Mouse (Mus musculus) testis, adult 2 months (tissue): Measurements from ENCODE around the gene Trpt1.

Source experiments
- CTCF ChIP-seq: fragments of 200-500 bp; IDR thresholded peaks from 2 replicates; pipeline ENCODE4 v1.5.1; 2012; ENCODE audit warnings: low read depth, mild to moderate bottlenecking, inconsistent platforms, low read length, moderate library complexity; ENCODE audit not compliant: control insufficient read depth, insufficient read depth, insufficient replicate concordance
- POLR2A ChIP-seq: fragments of 200-500 bp; IDR thresholded peaks from 2 replicates; pipeline ENCODE4 v1.6.1; 2012; ENCODE audit warnings: low read depth, mild to moderate bottlenecking, inconsistent platforms, low read length, moderate library complexity; ENCODE audit not compliant: control insufficient read depth

DNA sequence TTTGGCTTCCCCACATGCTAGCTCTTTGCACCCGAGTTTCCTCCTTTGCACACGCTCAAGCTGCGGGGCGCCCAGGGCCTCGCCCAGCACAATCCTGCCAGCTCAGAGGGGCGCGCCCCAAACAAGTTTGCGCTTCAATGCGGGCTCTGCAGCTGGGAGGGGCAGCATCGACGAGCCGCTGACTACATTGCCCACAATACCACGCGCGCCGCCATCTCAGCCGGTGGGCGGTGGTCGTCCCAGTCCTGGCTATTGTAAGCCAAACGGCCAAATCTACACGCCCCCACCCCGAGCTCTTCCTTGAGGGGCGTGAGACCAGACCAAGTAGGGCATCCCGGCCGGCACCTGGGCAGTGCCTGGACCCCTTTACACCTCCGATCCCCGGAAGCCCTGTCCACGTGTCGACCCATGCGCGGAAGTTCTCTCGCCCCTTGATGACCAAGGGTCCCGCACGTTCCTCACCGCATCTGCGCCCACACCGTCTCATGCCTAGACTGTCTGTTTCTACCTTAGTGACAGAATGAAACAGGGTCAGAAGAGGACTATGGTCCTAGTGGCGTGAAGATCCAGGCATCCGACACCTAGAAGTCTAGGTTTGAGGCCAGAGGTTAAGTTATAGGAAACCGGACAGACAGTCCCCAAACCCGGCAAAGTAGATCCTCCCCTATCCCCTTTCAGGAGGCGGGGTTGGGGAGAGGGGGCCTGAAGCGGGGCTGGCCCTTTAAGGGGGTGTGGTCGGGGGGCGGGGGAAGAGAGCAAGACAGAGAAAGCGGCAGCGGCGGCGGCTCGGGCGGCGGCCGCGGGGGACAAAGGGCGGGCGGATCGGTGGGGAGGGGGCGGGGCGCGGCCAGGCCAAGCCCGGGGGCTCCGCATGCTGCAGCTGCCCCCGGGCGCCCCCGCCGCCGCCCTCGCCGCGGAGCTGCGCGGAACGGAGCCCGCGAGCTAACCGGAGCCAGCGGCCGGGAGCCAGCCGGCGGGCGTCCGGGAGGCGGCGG, 21.4 kb upstream of the Trpt1 start, which contains the start of gene Ppp1r14b:
- no peak for TF ChIP-seq CTCF
- TF ChIP-seq POLR2A, result peak; percentile 38; the same call in 1 of the 2 replicates
